Mouse (Mus musculus) midbrain, embryonic 13.5 days (tissue): ENCODE data around the gene Egf. TPM values are rescaled to one million over a fixed set of nuclear protein-coding genes. Genes with fewer than 3 reads are reported as not detected.
"Not testable (repeated sequence)": the region's sequence is repeated elsewhere in the genome, so short reads cannot be mapped to it uniquely, and the experiment has no call there.

Experiments
- ATAC-seq: fragments of 200-750 bp; cut with Nextera tagmentation; 2 replicates; pipeline ENCODE4 v1.8.0; 2017; ENCODE audit warnings: mild to moderate bottlenecking, moderate TSS enrichment, moderate library complexity
- H3K27ac ChIP-seq: fragments of 300-500 bp; sonication (generic); 2 replicates; pipeline ENCODE4 v1.5.1; 2015; ENCODE audit warnings: inconsistent platforms, mild to moderate bottlenecking, moderate library complexity
- H3K27me3 ChIP-seq: fragments of 300-500 bp; sonication (generic); 2 replicates; pipeline ENCODE4 v1.6.1; 2015; ENCODE audit warnings: mild to moderate bottlenecking, inconsistent platforms
- H3K36me3 ChIP-seq: fragments of 300-500 bp; sonication (generic); 2 replicates; pipeline ENCODE4 v1.6.1; 2015; ENCODE audit warnings: mild to moderate bottlenecking, inconsistent platforms
- H3K4me1 ChIP-seq: fragments of 300-500 bp; sonication (generic); replicated peaks from 2 replicates; pipeline ENCODE4 v1.6.1; 2015; ENCODE audit warnings: inconsistent platforms
- H3K4me2 ChIP-seq: fragments of 300-500 bp; sonication (generic); replicated peaks from 2 replicates; pipeline ENCODE4 v1.6.1; 2015; ENCODE audit warnings: moderate library complexity, mild to moderate bottlenecking, inconsistent platforms
- H3K4me3 ChIP-seq: fragments of 300-500 bp; sonication (generic); replicated peaks from 2 replicates; pipeline ENCODE4 v1.5.1; 2015; ENCODE audit warnings: mild to moderate bottlenecking, inconsistent platforms
- H3K9ac ChIP-seq: fragments of 300-500 bp; sonication (generic); replicated peaks from 2 replicates; pipeline ENCODE4 v1.6.1; 2015; ENCODE audit warnings: mild to moderate bottlenecking, inconsistent platforms
- H3K9me3 ChIP-seq: fragments of 300-500 bp; sonication (generic); 2 replicates; pipeline ENCODE4 v1.6.1; 2016; ENCODE audit warnings: mild to moderate bottlenecking, inconsistent platforms
- WGBS: fragments of 180-500 bp; shearing (Covaris S2); methylation state at CpG from one replicate; pipeline ENCODE4 v1.1.7; 2015; 5-methylcytosine and 5-hydroxymethylcytosine counted together
- polyA plus RNA-seq: library from polyadenylated mRNA; unstranded; fragments of >200 nt; fragmentation: Nextera tagmentation; extraction: Ambion mirVana; gene quantifications from 2 replicates; pipeline ENCODE4 v1.2.1, GENCODE M21; 2015

Gene Egf
- polyA plus RNA-seq, result 1.9 TPM in 2 replicates

DNA sequence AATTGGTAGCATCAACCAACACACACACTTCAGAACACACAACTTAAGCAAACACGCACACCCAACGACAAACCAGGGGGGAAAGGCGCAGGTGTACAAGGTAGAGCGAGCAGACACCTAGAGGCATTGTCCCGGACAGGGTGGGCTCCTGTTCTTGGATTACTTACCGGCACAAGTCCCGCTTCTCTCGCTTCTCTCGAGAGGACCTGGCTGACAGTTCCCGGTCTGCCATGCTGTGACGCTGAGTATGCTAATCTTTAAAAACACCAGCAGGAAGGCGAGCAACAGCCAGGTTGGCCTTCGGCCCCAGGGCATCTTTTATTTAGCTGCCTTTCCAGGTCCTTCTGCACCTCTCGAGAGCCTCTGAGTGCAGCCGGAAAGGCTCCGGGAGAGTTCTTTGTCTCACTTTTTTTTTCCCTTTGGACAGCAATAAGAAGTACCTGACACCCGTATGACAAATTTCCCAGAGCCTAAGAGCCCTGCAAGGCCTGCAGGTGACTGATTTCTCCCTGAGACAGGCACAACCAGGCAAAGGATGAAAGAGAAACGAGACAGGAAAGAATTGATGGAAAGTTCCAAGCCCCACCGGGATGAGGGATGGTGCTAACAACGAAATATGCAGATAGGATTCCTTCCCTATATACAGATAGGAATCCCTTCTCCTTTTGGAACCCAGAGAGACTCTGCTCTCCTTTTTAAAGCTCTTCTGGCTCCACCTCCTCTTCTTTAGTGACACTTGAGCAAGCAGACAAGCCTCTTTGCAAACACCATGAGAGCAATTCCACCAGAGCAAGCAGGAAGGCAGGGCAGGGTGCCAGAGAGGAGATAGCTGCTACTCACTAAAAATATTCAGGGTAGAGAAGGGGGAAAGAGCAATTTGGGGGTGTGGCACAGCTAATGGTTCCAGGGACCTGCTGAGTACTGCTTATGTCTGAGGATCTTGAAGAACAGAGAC lies at the start of gene Egf:
Gene Egf (minus strand): TSS at position 667 of the 955 bp plus-strand sequence.
- Histone ChIP-seq H3K4me1 (peaks cover 16% of the 10 kb centered on the region), H3K4me2 (peak within 1 kb of the TSS; percentile 55), H3K9me3 (peaks cover 6% of the 10 kb centered on the region; the same call in 1 of the 2 replicates), H3K9ac (peak within 1 kb of the TSS; percentile 51), H3K36me3 (no peaks in the 10 kb centered on the region), H3K27ac (no peak within 1 kb of the TSS), H3K27me3 (peaks cover 5% of the 10 kb centered on the region; the same call in 1 of the 2 replicates), H3K4me3 (peak within 1 kb of the TSS; percentile 28)
- ATAC-seq, result peak; percentile 62; the same call in 1 of the 2 replicates
- WGBS, result 10% methylated on average over 20 of the region's 20 CpGs

DNA sequence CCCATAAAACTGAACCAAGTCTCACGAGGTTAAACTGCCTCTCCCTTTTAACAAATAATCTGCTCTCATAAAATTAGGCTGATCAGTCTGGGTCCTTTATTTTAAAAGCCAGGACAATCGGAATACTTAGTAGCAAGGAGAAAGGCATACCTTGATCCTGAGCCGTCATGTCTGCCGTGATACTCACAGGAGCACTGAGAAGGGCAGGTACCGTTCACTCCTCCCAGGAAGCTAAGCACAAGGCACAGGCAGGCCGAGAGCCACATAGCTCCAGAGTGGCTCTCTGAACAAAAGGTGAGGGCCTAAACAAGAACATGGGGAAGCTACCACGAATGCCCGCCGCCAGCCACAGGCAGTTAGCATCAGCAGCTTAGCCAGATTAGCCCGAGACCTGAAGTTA lies 48.6 kb upstream of the Egf start, which contains the start of gene Lrit3:
Gene Lrit3 (minus strand): TSS at position 266 of the 400 bp plus-strand sequence.
- no peaks in the 10 kb centered on the region for H3K27me3 ChIP-seq
- no peak within 1 kb of the TSS for H3K4me3 ChIP-seq
- H3K4me1 ChIP-seq, result no peaks in the 10 kb centered on the region
- no peak for ATAC-seq
- 79% methylated on average over 10 of the region's 10 CpGs for WGBS
- no peaks in the 10 kb centered on the region for H3K9me3 ChIP-seq
- no peak within 1 kb of the TSS for H3K4me2 ChIP-seq
- no peak within 1 kb of the TSS for H3K9ac ChIP-seq
- no peaks in the 10 kb centered on the region for H3K36me3 ChIP-seq
- no peak within 1 kb of the TSS for H3K27ac ChIP-seq

DNA sequence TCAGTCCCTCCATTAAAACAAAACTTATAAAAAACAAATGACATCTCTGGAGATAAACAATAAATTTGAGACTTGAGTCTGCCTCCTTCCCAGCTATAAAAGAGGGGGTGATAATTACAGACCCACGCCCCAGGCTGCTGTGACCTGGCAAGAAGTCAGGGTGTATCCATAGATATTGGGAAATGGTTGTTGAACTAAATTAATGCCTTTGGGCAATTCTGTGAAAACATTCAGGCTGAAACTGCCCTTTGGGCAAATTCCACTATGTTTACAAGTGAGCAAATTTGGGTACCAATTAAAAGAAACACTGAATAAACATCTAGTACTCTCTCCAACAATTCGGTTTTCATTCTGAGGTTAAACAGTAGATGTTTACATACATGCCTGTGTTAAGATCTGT lies 43.9 kb upstream of the Egf start:
- 86% methylated on average over 2 of the region's 2 CpGs for WGBS
- no peak overlapping the region for H3K9ac ChIP-seq
- no peak overlapping the region for H3K27ac ChIP-seq
- H3K4me1 ChIP-seq, result no peaks in the 10 kb centered on the region
- H3K9me3 ChIP-seq, result no peaks in the 10 kb centered on the region
- ATAC-seq, result no peak
- H3K27me3 ChIP-seq, result no peaks in the 10 kb centered on the region
- no peak overlapping the region for H3K4me3 ChIP-seq
- H3K36me3 ChIP-seq, result no peaks in the 10 kb centered on the region
- no peak overlapping the region for H3K4me2 ChIP-seq

DNA sequence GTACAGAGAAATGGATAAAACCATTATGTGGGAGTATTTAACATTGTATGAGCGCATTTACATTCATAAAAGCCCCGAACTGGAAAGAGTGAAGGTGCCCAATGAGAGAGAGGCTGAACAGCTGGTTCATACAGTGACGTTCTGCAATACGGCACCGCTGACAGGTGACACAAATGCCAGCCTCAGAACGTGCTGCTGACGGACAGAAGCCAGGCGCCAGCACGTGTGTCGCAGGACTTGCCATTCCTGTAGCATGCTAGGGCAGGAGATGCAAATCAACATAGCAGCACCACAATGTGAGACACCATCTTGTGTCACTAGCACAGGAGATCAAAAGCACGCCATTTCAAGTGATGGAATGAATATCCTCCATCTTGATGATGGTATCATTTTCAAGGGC lies 43.4 kb upstream of the Egf start:
- Histone ChIP-seq H3K27me3 (no peaks in the 10 kb centered on the region), H3K4me1 (no peaks in the 10 kb centered on the region), H3K4me3 (no peak overlapping the region), H3K27ac (no peak overlapping the region), H3K36me3 (no peaks in the 10 kb centered on the region), H3K9me3 (no peaks in the 10 kb centered on the region), H3K4me2 (no peak overlapping the region), H3K9ac (no peak overlapping the region)
- ATAC-seq, result no peak
- WGBS, result 89% methylated on average over 11 of the region's 11 CpGs

DNA sequence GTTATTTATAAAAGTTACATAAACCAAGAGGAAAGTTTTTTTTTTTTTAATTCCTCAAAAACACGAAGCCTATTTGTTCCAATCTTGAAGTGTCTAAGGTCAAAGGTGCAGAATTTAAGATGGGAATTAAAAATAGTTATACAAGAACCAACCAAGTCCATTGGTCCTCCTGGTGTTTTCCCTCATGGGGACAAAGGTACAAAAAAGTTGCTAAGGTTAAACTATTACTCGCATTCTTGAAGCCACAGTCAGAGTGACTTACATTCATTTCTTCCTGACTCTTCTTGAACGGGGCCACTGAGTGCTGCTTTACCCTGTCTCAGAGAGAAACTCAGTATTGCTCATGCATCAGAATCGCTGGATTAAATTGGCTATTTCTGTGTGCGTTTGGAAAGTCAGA lies 42.2 kb upstream of the Egf start:
- H3K27me3 ChIP-seq, result no peaks in the 10 kb centered on the region
- H3K4me3 ChIP-seq, result no peak overlapping the region
- H3K4me1 ChIP-seq, result no peaks in the 10 kb centered on the region
- no peaks in the 10 kb centered on the region for H3K9me3 ChIP-seq
- H3K27ac ChIP-seq, result no peak overlapping the region
- WGBS, result 76% methylated on average over 5 of the region's 5 CpGs
- ATAC-seq, result no peak
- H3K36me3 ChIP-seq, result no peaks in the 10 kb centered on the region
- no peak overlapping the region for H3K9ac ChIP-seq
- no peak overlapping the region for H3K4me2 ChIP-seq

DNA sequence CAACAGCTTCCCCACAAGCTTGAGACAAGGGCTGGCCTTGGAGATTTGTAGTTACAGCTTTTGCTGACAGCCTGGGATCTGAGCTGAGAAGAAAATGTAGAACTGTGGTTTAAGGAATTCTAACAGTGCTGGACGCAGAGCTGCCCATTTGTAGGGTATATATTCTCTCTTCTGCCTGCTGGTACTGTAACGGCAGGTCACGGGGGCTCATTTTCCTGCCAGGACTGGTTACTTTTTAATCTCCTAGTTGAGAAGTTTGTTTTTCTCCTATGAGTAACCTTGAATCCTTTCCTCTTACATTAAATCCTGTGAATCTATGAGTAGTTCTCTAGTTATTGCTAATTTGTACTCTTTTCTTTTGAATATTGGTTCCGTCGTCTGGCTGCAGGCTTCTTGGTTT lies 38.7 kb upstream of the Egf start:
- Histone ChIP-seq H3K4me3 (no peak overlapping the region), H3K9me3 (no peaks in the 10 kb centered on the region), H3K36me3 (no peaks in the 10 kb centered on the region), H3K27me3 (no peaks in the 10 kb centered on the region), H3K4me1 (no peaks in the 10 kb centered on the region), H3K9ac (no peak overlapping the region), H3K4me2 (no peak overlapping the region), H3K27ac (no peak overlapping the region)
- WGBS, result 91% methylated on average over 5 of the region's 5 CpGs
- no peak for ATAC-seq

DNA sequence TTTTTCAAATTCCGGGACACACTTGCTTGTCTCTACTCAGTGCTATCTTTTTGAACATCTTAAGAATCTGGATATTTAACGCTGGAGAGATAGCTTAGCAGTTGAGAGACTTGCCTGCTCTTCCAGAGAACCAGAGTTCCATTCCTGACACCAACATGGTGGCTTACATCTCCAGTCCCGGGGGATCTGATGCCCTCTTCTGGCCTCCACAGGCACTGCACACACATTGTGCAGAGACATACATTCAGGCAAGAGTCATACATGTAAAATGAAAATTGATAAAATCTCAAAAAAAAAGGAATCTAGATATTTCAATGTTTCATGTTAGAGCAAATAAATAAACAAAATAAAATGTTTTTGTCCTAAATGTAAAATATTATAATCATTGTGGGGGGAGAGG lies 27.6 kb upstream of the Egf start:
- no peaks in the 10 kb centered on the region for H3K9me3 ChIP-seq
- H3K4me3 ChIP-seq, result no peak overlapping the region
- no peak overlapping the region for H3K4me2 ChIP-seq
- ATAC-seq, result no peak
- H3K27me3 ChIP-seq, result no peaks in the 10 kb centered on the region
- 92% methylated on average over 3 of the region's 3 CpGs for WGBS
- H3K9ac ChIP-seq, result no peak overlapping the region
- H3K27ac ChIP-seq, result no peak overlapping the region
- peaks cover 5% of the 10 kb centered on the region; the same call in 1 of the 2 replicates for H3K4me1 ChIP-seq
- H3K36me3 ChIP-seq, result no peaks in the 10 kb centered on the region

DNA sequence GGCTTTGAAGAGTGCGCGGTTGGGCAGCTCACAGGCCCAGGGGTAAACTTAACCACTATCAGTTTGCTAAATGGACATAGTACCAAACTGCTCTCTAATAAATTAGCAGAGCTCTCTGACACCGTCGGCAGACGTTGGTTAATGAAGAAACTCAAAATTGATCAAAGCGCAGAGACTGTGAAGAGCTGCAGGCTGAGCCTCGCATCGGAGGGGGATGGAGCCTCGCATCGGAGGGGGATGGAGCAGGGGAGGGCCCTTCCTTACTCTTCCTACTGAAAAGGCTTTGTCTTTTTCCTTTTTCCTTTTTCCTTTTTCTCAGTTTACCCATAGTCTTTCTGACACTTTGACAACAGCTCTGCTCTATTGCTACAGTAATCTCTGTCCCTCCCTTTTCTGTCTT lies 26.3 kb upstream of the Egf start:
- Histone ChIP-seq H3K4me3 (no peak overlapping the region), H3K27ac (no peak overlapping the region), H3K4me2 (no peak overlapping the region), H3K9ac (no peak overlapping the region), H3K9me3 (no peaks in the 10 kb centered on the region), H3K4me1 (peaks cover 5% of the 10 kb centered on the region; the same call in 1 of the 2 replicates), H3K36me3 (no peaks in the 10 kb centered on the region), H3K27me3 (no peaks in the 10 kb centered on the region)
- ATAC-seq, result peak; percentile 73; the same call in 1 of the 2 replicates
- WGBS, result 18% methylated on average over 10 of the region's 10 CpGs

DNA sequence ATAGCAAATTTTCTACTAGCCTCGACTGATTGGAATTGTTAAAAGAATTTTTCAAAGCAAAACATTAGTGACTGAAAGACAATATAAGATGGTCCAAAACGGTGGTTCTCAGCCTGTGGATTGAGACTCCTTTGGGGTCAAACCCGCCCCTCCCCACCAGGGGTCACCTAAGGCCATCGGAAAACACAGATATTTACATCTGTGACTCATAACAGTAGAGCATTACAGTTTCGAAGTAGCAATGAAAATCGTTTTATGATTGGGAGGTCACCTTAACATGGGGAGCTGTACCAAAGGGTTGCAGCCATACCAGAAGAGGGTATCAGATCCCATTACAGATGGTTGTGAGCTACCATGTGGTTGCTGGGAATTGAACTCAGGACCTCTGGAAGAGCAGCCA lies 16.1 kb upstream of the Egf start:
- WGBS, result 83% methylated on average over 6 of the region's 6 CpGs
- H3K4me2 ChIP-seq, result no peak overlapping the region
- no peaks in the 10 kb centered on the region for H3K36me3 ChIP-seq
- H3K4me1 ChIP-seq, result no peaks in the 10 kb centered on the region
- no peak overlapping the region for H3K4me3 ChIP-seq
- H3K9me3 ChIP-seq, result no peaks in the 10 kb centered on the region
- no peak overlapping the region for H3K27ac ChIP-seq
- no peak for ATAC-seq
- H3K9ac ChIP-seq, result no peak overlapping the region
- H3K27me3 ChIP-seq, result no peaks in the 10 kb centered on the region

DNA sequence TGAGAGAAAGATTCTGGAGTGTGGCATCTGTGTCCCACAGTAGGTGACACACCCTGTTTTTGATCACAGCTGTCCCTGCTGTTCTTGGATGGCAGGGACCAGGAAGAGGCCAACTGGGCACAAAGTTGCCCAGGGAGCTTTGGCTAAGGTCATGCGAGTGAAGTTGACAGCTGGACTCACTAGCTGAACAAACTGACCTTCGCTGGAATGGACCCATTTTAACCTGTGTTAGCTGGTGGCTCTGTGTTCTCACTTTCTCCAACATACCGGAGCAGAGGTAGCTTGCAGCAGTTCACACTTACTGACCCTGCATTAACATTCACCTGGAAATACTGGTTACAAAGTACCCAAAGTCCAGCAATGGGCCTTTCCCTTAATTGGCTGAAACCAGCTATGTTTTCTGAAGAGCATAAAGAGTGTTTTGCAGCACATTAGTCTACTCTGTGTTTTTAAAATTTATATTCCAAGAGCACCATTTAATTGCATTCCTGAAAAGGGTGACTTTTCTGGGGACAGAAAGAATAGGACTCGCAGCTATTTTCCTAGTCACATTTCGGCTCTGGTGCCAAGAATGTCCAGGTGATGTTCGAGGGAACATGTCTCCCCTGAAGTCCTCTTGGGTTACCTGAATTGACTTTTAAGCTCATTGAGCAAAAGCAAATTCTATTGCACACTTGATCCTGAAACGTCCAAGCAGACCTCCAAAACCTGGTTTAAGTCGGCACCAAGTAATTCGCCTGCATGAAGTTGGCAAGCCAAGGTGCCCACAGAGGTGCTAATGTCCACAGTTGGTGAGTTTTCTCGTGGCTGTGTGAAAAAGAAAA lies 12.1 kb upstream of the Egf start:
- H3K4me1 ChIP-seq, result no peaks in the 10 kb centered on the region
- no peak overlapping the region for H3K9ac ChIP-seq
- no peaks in the 10 kb centered on the region for H3K9me3 ChIP-seq
- H3K27ac ChIP-seq, result no peak overlapping the region
- H3K36me3 ChIP-seq, result no peaks in the 10 kb centered on the region
- 91% methylated on average over 10 of the region's 10 CpGs for WGBS
- no peaks in the 10 kb centered on the region for H3K27me3 ChIP-seq
- ATAC-seq, result no peak
- H3K4me2 ChIP-seq, result no peak overlapping the region
- H3K4me3 ChIP-seq, result no peak overlapping the region

DNA sequence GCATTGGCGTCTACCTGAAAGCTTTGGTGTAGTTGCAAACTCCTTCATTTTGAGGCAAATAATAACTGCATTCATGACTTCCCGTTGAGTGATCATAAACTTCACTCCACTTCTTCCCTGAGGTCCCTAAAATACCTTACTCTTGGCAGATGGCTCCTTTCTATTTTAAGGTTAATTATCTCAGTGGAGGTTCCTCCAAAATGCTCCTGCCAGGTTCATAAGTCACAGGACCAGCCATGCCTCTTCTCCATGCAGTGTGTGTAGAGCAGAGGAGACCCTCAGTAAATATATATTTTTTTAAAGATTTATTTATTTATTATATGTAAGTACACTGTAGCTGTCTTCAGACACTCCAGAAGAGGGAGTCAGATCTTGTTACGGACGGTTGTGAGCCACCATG lies 11.0 kb upstream of the Egf start:
- no peaks in the 10 kb centered on the region for H3K9me3 ChIP-seq
- H3K4me1 ChIP-seq, result no peaks in the 10 kb centered on the region
- 90% methylated on average over 4 of the region's 4 CpGs for WGBS
- no peaks in the 10 kb centered on the region for H3K36me3 ChIP-seq
- no peak for ATAC-seq
- no peak overlapping the region for H3K27ac ChIP-seq
- H3K4me2 ChIP-seq, result no peak overlapping the region
- no peak overlapping the region for H3K9ac ChIP-seq
- no peak overlapping the region for H3K4me3 ChIP-seq
- no peaks in the 10 kb centered on the region for H3K27me3 ChIP-seq

DNA sequence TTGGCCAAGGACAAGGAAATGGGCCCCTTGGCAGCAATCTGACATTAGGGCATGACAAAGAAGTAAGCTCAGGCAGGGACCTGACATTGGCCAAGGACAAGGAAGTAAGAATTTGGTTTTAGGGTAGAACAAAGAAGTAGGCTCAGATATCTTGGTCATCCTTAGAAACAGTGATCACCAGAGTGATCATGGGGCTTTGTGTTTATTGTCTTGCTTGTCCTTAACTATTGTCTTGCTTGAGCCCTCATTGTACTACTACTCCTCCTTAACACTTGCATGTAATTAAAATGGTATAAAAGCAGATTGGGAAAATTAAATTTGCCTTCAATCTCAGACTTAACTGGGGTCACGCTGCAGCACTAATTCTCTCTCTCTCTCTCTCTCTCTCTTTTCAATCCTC lies 2.5 kb upstream of the Egf start:
- H3K4me2 ChIP-seq, H3K4me3 ChIP-seq, H3K27me3 ChIP-seq, H3K36me3 ChIP-seq, ATAC-seq, H3K27ac ChIP-seq, H3K9me3 ChIP-seq, H3K9ac ChIP-seq: not testable (repeated sequence)
- H3K4me1 ChIP-seq, result peaks cover 16% of the 10 kb centered on the region
- 90% methylated on average over 1 of the region's 1 CpGs for WGBS
